Mouse (Mus musculus): ENCODE results near the gene Arid4b.
A peak's percentile ranks its signal among the peaks of the same experiment; 100 is the strongest.

Arid4b gene

GRCm38 (mm10) chr13:14062209-14063012, 621 bp upstream of the Arid4b start:
- no peak for DNase-seq

GRCm38 (mm10) chr13:14063942-14064271, 875 bp downstream of the Arid4b start:
- DNase-seq: no peak

GRCm38 (mm10) chr13:14064341-14065027, 1.5 kb downstream of the Arid4b start:
- peak; percentile 38 for DNase-seq

GRCm38 (mm10) chr13:14065028-14065380, 2.0 kb downstream of the Arid4b start:
- no peak for DNase-seq

- no peak for DNase-seq
Observed at GRCm38 (mm10) chr13:14065701-14066100, 2.7 kb downstream of the Arid4b start.

- no peak for DNase-seq
Observed at GRCm38 (mm10) chr13:14068035-14068434, 5.0 kb downstream of the Arid4b start.

- DNase-seq: no peak
Observed at GRCm38 (mm10) chr13:14069291-14069690, 6.3 kb downstream of the Arid4b start.

GRCm38 (mm10) chr13:14074371-14074770, 11.3 kb downstream of the Arid4b start:
- DNase-seq: no peak

GRCm38 (mm10) chr13:14075326-14075725, 12.3 kb downstream of the Arid4b start:
- no peak for DNase-seq

GRCm38 (mm10) chr13:14088669-14089068, 25.6 kb downstream of the Arid4b start:
- no peak for DNase-seq

- DNase-seq: no peak
Observed at GRCm38 (mm10) chr13:14103026-14103425, 40.0 kb downstream of the Arid4b start.

- no peak for DNase-seq
Observed at GRCm38 (mm10) chr13:14110154-14110873, 47.3 kb downstream of the Arid4b start.

GRCm38 (mm10) chr13:14111146-14111545, 48.1 kb downstream of the Arid4b start:
- no peak for DNase-seq

- no peak for DNase-seq
Observed at GRCm38 (mm10) chr13:14113746-14114528, 50.9 kb downstream of the Arid4b start.

GRCm38 (mm10) chr13:14115805-14116204, 52.8 kb downstream of the Arid4b start:
- DNase-seq: no peak

- peak; percentile 22 for DNase-seq
Observed at GRCm38 (mm10) chr13:14131651-14132050, 68.6 kb downstream of the Arid4b start.

GRCm38 (mm10) chr13:14142294-14142966, 79.4 kb downstream of the Arid4b start:
- DNase-seq: no peak

GRCm38 (mm10) chr13:14177989-14178388, 115.0 kb downstream of the Arid4b start:
- no peak for DNase-seq

GRCm38 (mm10) chr13:14179669-14180068, 116.6 kb downstream of the Arid4b start:
- DNase-seq: no peak

GRCm38 (mm10) chr13:14245946-14246345, 182.9 kb downstream of the Arid4b start:
- DNase-seq: no peak

Measured in right cerebral cortex, postnatal 14 days (tissue).